Mouse (Mus musculus) thymus, adult 2 months (tissue): ENCODE measurements around the gene Psmc1. TPM values are rescaled to one million over a fixed set of nuclear protein-coding genes. Genes with fewer than 3 reads are reported as not detected.

Source experiments
- DNase-seq: peaks from one replicate; pipeline ENCODE4 v3.0.0; 2021
- H3K27ac ChIP-seq: fragments of 200-500 bp; 2 replicates; pipeline ENCODE4 v1.5.1; 2012; ENCODE audit warnings: low read length, control low read depth; ENCODE audit not compliant: control insufficient read depth, insufficient read depth
- H3K27me3 ChIP-seq: fragments of 200-500 bp; 2 replicates; pipeline ENCODE4 v1.6.1; 2012; ENCODE audit warnings: mild to moderate bottlenecking, low read length, moderate library complexity, mixed read lengths; ENCODE audit not compliant: control insufficient read depth, insufficient read depth
- H3K36me3 ChIP-seq: fragments of 200-500 bp; 2 replicates; pipeline ENCODE4 v1.6.1; 2012; ENCODE audit warnings: mild to moderate bottlenecking, low read length, moderate library complexity; ENCODE audit not compliant: control insufficient read depth, insufficient read depth
- H3K4me1 ChIP-seq: fragments of 200-500 bp; replicated peaks from 2 replicates; pipeline ENCODE4 v1.6.1; 2012; ENCODE audit warnings: low read length; ENCODE audit not compliant: control insufficient read depth, insufficient read depth
- H3K4me3 ChIP-seq: fragments of 200-500 bp; 2 replicates; pipeline ENCODE4 v1.5.1; 2012; ENCODE audit warnings: mild to moderate bottlenecking, low read length, control low read depth, moderate library complexity; ENCODE audit not compliant: control insufficient read depth, insufficient read depth
- CTCF ChIP-seq: fragments of 200-500 bp; IDR thresholded peaks from 2 replicates; pipeline ENCODE4 v1.5.1; 2012; ENCODE audit warnings: mild to moderate bottlenecking, control low read depth, low read length, moderate library complexity, borderline replicate concordance; ENCODE audit not compliant: control insufficient read depth, poor library complexity, insufficient read depth; ENCODE audit errors: extremely low read depth
- POLR2A ChIP-seq: fragments of 200-500 bp; IDR thresholded peaks from 2 replicates; pipeline ENCODE4 v1.6.1; 2012; ENCODE audit warnings: mild to moderate bottlenecking, low read length, control low read depth, moderate library complexity; ENCODE audit not compliant: control insufficient read depth, poor library complexity, insufficient read depth; ENCODE audit errors: extremely low read depth
- WGBS: fragments of 180-500 bp; shearing (Covaris S2); methylation state at CpG from one replicate; pipeline ENCODE4 v1.1.7; 2018; 5-methylcytosine and 5-hydroxymethylcytosine counted together
- polyA plus RNA-seq: library from polyadenylated mRNA; depleted of rRNA; stranded (reverse); fragments of >200 nt; gene quantifications from 2 replicates; pipeline ENCODE4 v1.2.3, GENCODE M21; 2012

Psmc1 gene
- polyA plus RNA-seq, 1 experiment: 45.3 TPM

GRCm38 (mm10) chr12:100075715-100076114 lies 34.2 kb upstream of the Psmc1 start:
- WGBS: 91% methylated on average over 4 of the region's 4 CpGs
- Histone ChIP-seq H3K4me3 (no peak overlapping the region), H3K27ac (no peak overlapping the region), H3K27me3 (no peaks in the 10 kb centered on the region), H3K36me3 (no peaks in the 10 kb centered on the region), H3K4me1 (no peaks in the 10 kb centered on the region)
- TF ChIP-seq CTCF (no peak), POLR2A (no peak)
- no peak for DNase-seq

GRCm38 (mm10) chr12:100079636-100080286 lies 30.2 kb upstream of the Psmc1 start:
- TF ChIP-seq POLR2A: no peak
- Histone ChIP-seq H3K4me1 (peaks cover 4% of the 10 kb centered on the region; the same call in 1 of the 2 replicates), H3K27ac (no peak overlapping the region), H3K27me3 (no peaks in the 10 kb centered on the region), H3K4me3 (no peak overlapping the region), H3K36me3 (no peaks in the 10 kb centered on the region)
- no peak for DNase-seq
- WGBS: 89% methylated on average over 8 of the region's 8 CpGs

- TF ChIP-seq CTCF (no peak), POLR2A (no peak)
- peaks cover 4% of the 10 kb centered on the region; the same call in 1 of the 2 replicates for H3K4me1 ChIP-seq
- DNase-seq: no peak
- no peak overlapping the region for H3K27ac ChIP-seq
- no peaks in the 10 kb centered on the region for H3K27me3 ChIP-seq
- H3K4me3 ChIP-seq: no peak overlapping the region
- WGBS: 94% methylated on average over 3 of the region's 3 CpGs
- no peaks in the 10 kb centered on the region for H3K36me3 ChIP-seq
These were observed 21.9 kb upstream of the Psmc1 start for GRCm38 (mm10) chr12:100088026-100088425.

GRCm38 (mm10) chr12:100089265-100089664 lies 20.7 kb upstream of the Psmc1 start:
- WGBS: 87% methylated on average over 5 of the region's 5 CpGs
- no peak overlapping the region for H3K4me3 ChIP-seq
- no peak for DNase-seq
- H3K27ac ChIP-seq: no peak overlapping the region
- peaks cover under 1% of the 10 kb centered on the region; the same call in 1 of the 2 replicates for H3K4me1 ChIP-seq
- no peak for TF ChIP-seq CTCF
- no peak for TF ChIP-seq POLR2A
- no peaks in the 10 kb centered on the region for H3K36me3 ChIP-seq
- no peaks in the 10 kb centered on the region for H3K27me3 ChIP-seq

GRCm38 (mm10) chr12:100090750-100091149 lies 19.2 kb upstream of the Psmc1 start:
- no peaks in the 10 kb centered on the region for H3K27me3 ChIP-seq
- H3K4me1 ChIP-seq: no peaks in the 10 kb centered on the region
- H3K27ac ChIP-seq: no peak overlapping the region

GRCm38 (mm10) chr12:100093046-100093445 lies 16.9 kb upstream of the Psmc1 start:
- TF ChIP-seq POLR2A (no peak), CTCF (no peak)
- Histone ChIP-seq H3K36me3 (no peaks in the 10 kb centered on the region), H3K27me3 (no peaks in the 10 kb centered on the region), H3K4me1 (no peaks in the 10 kb centered on the region), H3K27ac (no peak overlapping the region), H3K4me3 (no peak overlapping the region)
- no peak for DNase-seq
- 90% methylated on average over 11 of the region's 11 CpGs for WGBS

More at GRCm38 (mm10) chr12:100090750-100091149, 19.2 kb upstream of the Psmc1 start:
- no peak for DNase-seq
- no peaks in the 10 kb centered on the region for H3K36me3 ChIP-seq
- TF ChIP-seq POLR2A (no peak), CTCF (no peak)
- H3K4me3 ChIP-seq: no peak overlapping the region
- 96% methylated on average over 4 of the region's 4 CpGs for WGBS

GRCm38 (mm10) chr12:100099971-100100706 lies 9.8 kb upstream of the Psmc1 start:
- H3K4me1 ChIP-seq: peaks cover 6% of the 10 kb centered on the region
- no peaks in the 10 kb centered on the region for H3K27me3 ChIP-seq
- no peak for DNase-seq
- H3K36me3 ChIP-seq: no peaks in the 10 kb centered on the region
- TF ChIP-seq CTCF (no peak), POLR2A (no peak)
- WGBS: 90% methylated on average over 3 of the region's 3 CpGs
- no peak overlapping the region for H3K4me3 ChIP-seq
- no peak overlapping the region for H3K27ac ChIP-seq
